Mouse (Mus musculus): ENCODE measurements around the gene 1700113H08Rik. TPM values are rescaled to one million over a fixed set of nuclear protein-coding genes. Genes with fewer than 3 reads are reported as not detected.
A peak's percentile ranks its signal among the peaks of the same experiment; 100 is the strongest.

Gene 1700113H08Rik
- polyA plus RNA-seq, 1 experiment from 2014 or later, result 0.28 TPM

DNA sequence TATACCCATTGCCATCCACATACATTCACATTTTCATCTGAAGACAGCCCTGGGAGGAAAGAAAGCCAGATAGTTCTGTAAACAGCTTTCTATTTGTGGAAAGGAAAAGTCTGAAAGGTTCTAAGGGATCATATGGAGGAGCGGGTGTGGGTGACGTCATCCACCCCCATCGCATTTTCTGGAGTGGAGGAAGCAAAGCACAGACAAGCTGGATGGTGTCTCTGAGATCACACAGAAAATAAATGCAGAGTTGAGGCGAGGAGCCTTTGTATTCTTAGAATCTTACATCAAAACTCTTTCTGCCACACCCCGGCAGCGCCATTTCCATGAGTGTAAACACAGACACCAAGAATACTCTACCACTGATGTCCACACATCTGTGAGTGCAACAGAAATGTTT lies 26.4 kb downstream of the 1700113H08Rik start:
- H3K4me2 ChIP-seq, result no peak overlapping the region
- H3K9ac ChIP-seq, result no peak overlapping the region
- ATAC-seq, result no peak
- H3K27me3 ChIP-seq, result no peaks in the 10 kb centered on the region
- 86% methylated on average over 6 of the region's 6 CpGs for WGBS
- no peaks in the 10 kb centered on the region for H3K4me1 ChIP-seq
- H3K9me3 ChIP-seq (replicated peaks), result no peaks in the 10 kb centered on the region
- no peaks in the 10 kb centered on the region for H3K36me3 ChIP-seq (ENCODE audit: poor library complexity, severe bottlenecking)
- H3K27ac ChIP-seq, result no peak overlapping the region
- H3K4me3 ChIP-seq, result no peak overlapping the region

DNA sequence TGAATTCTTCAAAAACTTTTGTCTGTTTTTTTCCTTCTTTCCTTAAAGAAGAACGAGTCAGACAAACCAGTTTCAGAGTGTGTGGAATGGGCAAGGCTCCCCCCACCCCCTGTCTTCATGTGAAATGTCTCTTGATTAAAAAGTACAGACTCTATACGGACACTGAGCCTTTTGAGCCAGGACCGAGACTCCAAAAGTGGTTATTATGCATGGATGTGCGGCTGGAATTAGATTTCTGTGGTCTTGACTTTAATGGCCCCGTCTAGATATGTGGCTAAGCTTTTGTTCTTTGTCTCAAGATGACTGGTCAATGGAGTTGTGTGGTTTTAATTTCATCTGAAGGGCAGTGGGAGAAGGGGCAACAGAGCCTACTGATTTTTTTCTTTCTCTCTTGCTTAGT lies 29.8 kb downstream of the 1700113H08Rik start:
- ATAC-seq, result no peak
- no peaks in the 10 kb centered on the region for H3K36me3 ChIP-seq (ENCODE audit: poor library complexity, severe bottlenecking)
- 36% methylated on average over 5 of the region's 5 CpGs for WGBS

GRCm38 (mm10) chr10:87094249-87094648 lies 36.4 kb downstream of the 1700113H08Rik start:
- Histone ChIP-seq H3K27ac (no peak overlapping the region), H3K4me1 (0 out of 2 replicates have a peak, but pooled peaks cover 2% of the 10 kb centered on the region), H3K4me3 (no peak overlapping the region), H3K9me3 (replicated peaks) (no peaks in the 10 kb centered on the region), H3K27me3 (no peaks in the 10 kb centered on the region), H3K36me3 (ENCODE audit: poor library complexity, severe bottlenecking) (no peaks in the 10 kb centered on the region), H3K9ac (no peak overlapping the region), H3K4me2 (no peak overlapping the region)
- ATAC-seq, result 0 out of 2 replicates have a peak, but pooled peaks have one; percentile 24

More for the DNA sequence above, 29.8 kb downstream of the 1700113H08Rik start:
- H3K9me3 ChIP-seq (replicated peaks), result no peaks in the 10 kb centered on the region
- H3K27ac ChIP-seq, result no peak overlapping the region
- no peak overlapping the region for H3K9ac ChIP-seq
- H3K4me2 ChIP-seq, result no peak overlapping the region
- H3K4me1 ChIP-seq, result no peaks in the 10 kb centered on the region
- no peak overlapping the region for H3K4me3 ChIP-seq
- no peaks in the 10 kb centered on the region for H3K27me3 ChIP-seq

- Histone ChIP-seq H3K27me3 (no peaks in the 10 kb centered on the region), H3K4me1 (peaks cover 41% of the 10 kb centered on the region), H3K4me2 (no peak overlapping the region), H3K36me3 (ENCODE audit: poor library complexity, severe bottlenecking) (no peaks in the 10 kb centered on the region), H3K27ac (no peak overlapping the region), H3K9me3 (replicated peaks) (no peaks in the 10 kb centered on the region), H3K9ac (no peak overlapping the region), H3K4me3 (no peak overlapping the region)
- WGBS, result 66% methylated on average over 6 of the region's 6 CpGs
- ATAC-seq, result no peak
Observed at GRCm38 (mm10) chr10:87098722-87099121, 40.9 kb downstream of the 1700113H08Rik start.

DNA sequence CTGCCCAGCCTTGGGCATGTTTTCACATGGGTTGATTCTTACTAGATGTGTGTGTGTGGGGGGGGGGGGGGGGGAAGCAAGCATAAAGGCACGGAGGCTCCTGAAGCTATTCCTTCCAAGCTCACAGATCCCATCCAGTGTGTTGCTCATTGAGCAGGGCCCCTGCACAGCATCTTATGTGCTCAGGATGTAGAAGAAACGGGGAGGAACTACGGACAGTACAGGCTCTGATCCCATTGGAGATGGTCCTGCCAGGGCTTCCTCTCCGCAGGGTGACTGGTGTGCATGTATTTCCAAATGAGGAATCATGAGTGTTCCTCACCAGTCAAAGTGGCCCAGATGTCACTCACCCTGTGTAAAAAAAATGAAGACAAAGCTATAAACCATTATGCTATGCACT lies 42.8 kb downstream of the 1700113H08Rik start:
- Histone ChIP-seq H3K27me3 (no peaks in the 10 kb centered on the region), H3K27ac (no peak overlapping the region), H3K4me2 (no peak overlapping the region), H3K4me1 (peaks cover 41% of the 10 kb centered on the region), H3K9me3 (replicated peaks) (no peaks in the 10 kb centered on the region), H3K9ac (no peak overlapping the region), H3K36me3 (ENCODE audit: poor library complexity, severe bottlenecking) (no peaks in the 10 kb centered on the region), H3K4me3 (no peak overlapping the region)
- WGBS, result 30% methylated on average over 4 of the region's 4 CpGs
- no peak for ATAC-seq

DNA sequence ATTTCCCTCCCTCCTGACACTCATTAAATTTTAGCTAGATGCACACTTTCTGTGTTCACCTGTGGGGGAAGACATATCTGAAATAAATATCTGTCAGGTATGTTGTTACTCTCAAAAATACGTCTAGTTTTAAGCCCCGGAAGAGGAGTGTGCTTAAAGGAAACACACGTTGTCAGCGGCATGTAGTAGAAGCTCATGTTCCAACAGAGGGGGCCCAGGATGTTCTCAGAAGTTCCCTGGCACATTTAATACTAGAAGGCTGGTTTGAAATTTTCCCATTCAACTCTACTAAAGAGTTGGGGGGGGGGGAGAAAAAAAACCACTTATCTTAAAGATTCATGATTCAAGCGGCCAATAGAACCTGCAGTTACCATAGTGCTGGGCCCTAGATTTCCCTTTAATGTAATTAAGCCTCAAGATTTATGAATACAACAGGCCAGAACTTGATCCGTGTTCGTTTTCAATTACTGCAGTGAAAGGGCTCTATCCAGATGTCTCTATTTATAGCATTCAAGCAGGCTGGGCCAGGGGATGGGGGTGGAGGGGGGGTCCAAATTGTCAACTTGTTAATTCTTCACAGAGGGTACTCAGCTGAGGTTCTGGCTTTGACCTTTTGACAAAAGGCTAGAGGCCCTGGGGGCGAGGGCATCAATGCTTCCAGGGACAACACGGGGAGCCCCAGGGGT lies 43.6 kb downstream of the 1700113H08Rik start:
- H3K36me3 ChIP-seq (ENCODE audit: poor library complexity, severe bottlenecking), result no peaks in the 10 kb centered on the region
- peaks cover 41% of the 10 kb centered on the region for H3K4me1 ChIP-seq
- H3K27me3 ChIP-seq, result no peaks in the 10 kb centered on the region
- WGBS, result 3% methylated on average over 9 of the region's 9 CpGs
- H3K9ac ChIP-seq, result no peak overlapping the region
- H3K4me2 ChIP-seq, result peak overlapping the region; percentile 40
- no peaks in the 10 kb centered on the region for H3K9me3 ChIP-seq (replicated peaks)
- H3K4me3 ChIP-seq, result no peak overlapping the region
- peak overlapping the region; percentile 25 for H3K27ac ChIP-seq
- ATAC-seq, result peak; percentile 80

- Histone ChIP-seq H3K9me3 (replicated peaks) (no peaks in the 10 kb centered on the region), H3K9ac (no peak overlapping the region), H3K36me3 (ENCODE audit: poor library complexity, severe bottlenecking) (no peaks in the 10 kb centered on the region), H3K4me2 (peak overlapping the region; percentile 40), H3K27me3 (no peaks in the 10 kb centered on the region), H3K27ac (peak overlapping the region; percentile 25; the same call in 1 of the 2 replicates), H3K4me3 (no peak overlapping the region), H3K4me1 (peaks cover 41% of the 10 kb centered on the region)
- 0 out of 2 replicates have a peak, but pooled peaks have one; percentile 19 for ATAC-seq
- 2% methylated on average over 3 of the region's 3 CpGs for WGBS
Observed at GRCm38 (mm10) chr10:87101951-87102320, 44.1 kb downstream of the 1700113H08Rik start.

- Histone ChIP-seq H3K27me3 (no peaks in the 10 kb centered on the region), H3K9ac (no peak overlapping the region; the same call in 1 of the 2 replicates), H3K36me3 (ENCODE audit: poor library complexity, severe bottlenecking) (no peaks in the 10 kb centered on the region), H3K4me2 (peak overlapping the region; percentile 40), H3K9me3 (replicated peaks) (no peaks in the 10 kb centered on the region), H3K4me1 (peaks cover 46% of the 10 kb centered on the region), H3K4me3 (no peak overlapping the region), H3K27ac (peak overlapping the region; percentile 25; the same call in 1 of the 2 replicates)
- WGBS, result 4% methylated on average over 13 of the region's 13 CpGs
- ATAC-seq, result no peak
Observed at GRCm38 (mm10) chr10:87102455-87102854, 44.6 kb downstream of the 1700113H08Rik start.

- Histone ChIP-seq H3K4me2 (no peak overlapping the region), H3K27me3 (no peaks in the 10 kb centered on the region), H3K27ac (no peak overlapping the region), H3K9me3 (replicated peaks) (no peaks in the 10 kb centered on the region), H3K9ac (no peak overlapping the region), H3K4me3 (no peak overlapping the region), H3K36me3 (ENCODE audit: poor library complexity, severe bottlenecking) (no peaks in the 10 kb centered on the region), H3K4me1 (peaks cover 54% of the 10 kb centered on the region)
- 50% methylated on average over 8 of the region's 8 CpGs for WGBS
- ATAC-seq, result no peak
Observed at GRCm38 (mm10) chr10:87103286-87103685, 45.4 kb downstream of the 1700113H08Rik start.

GRCm38 (mm10) chr10:87107565-87108297 lies 49.9 kb downstream of the 1700113H08Rik start:
- H3K4me2 ChIP-seq, result no peak overlapping the region
- whole genome bisulfite sequencing, result 58% methylated on average over 9 of the region's 9 CpGs

GRCm38 (mm10) chr10:87108333-87108732 lies 50.5 kb downstream of the 1700113H08Rik start:
- Histone ChIP-seq H3K36me3 (ENCODE audit: poor library complexity, severe bottlenecking) (no peaks in the 10 kb centered on the region), H3K27me3 (no peaks in the 10 kb centered on the region), H3K27ac (no peak overlapping the region), H3K4me3 (no peak overlapping the region), H3K4me2 (no peak overlapping the region), H3K9ac (no peak overlapping the region), H3K9me3 (replicated peaks) (no peaks in the 10 kb centered on the region), H3K4me1 (peaks cover 28% of the 10 kb centered on the region)
- no peak for ATAC-seq
- 91% methylated on average over 6 of the region's 6 CpGs for WGBS

More at GRCm38 (mm10) chr10:87107565-87108297, 49.9 kb downstream of the 1700113H08Rik start:
- no peak overlapping the region for H3K9ac ChIP-seq
- no peaks in the 10 kb centered on the region for H3K9me3 ChIP-seq (replicated peaks)
- peaks cover 34% of the 10 kb centered on the region for H3K4me1 ChIP-seq
- ATAC-seq, result no peak
- H3K27me3 ChIP-seq, result no peaks in the 10 kb centered on the region
- H3K4me3 ChIP-seq, result no peak overlapping the region
- no peaks in the 10 kb centered on the region for H3K36me3 ChIP-seq (ENCODE audit: poor library complexity, severe bottlenecking)
- no peak overlapping the region; the same call in 1 of the 2 replicates for H3K27ac ChIP-seq

- Histone ChIP-seq H3K9me3 (replicated peaks) (no peaks in the 10 kb centered on the region), H3K27ac (peak overlapping the region; percentile 63), H3K36me3 (ENCODE audit: poor library complexity, severe bottlenecking) (no peaks in the 10 kb centered on the region), H3K4me2 (no peak overlapping the region), H3K27me3 (no peaks in the 10 kb centered on the region), H3K4me1 (peaks cover 24% of the 10 kb centered on the region), H3K4me3 (no peak overlapping the region), H3K9ac (no peak overlapping the region)
- peak; percentile 78 for ATAC-seq
- 54% methylated on average over 10 of the region's 10 CpGs for WGBS
Observed at GRCm38 (mm10) chr10:87109038-87109771, 51.4 kb downstream of the 1700113H08Rik start.

Data from forebrain, embryonic 13.5 days (tissue).